Mouse (Mus musculus) G1E (cell line): ENCODE measurements around the gene Eya4. TPM values are rescaled to one million over a fixed set of nuclear protein-coding genes. Genes with fewer than 3 reads are reported as not detected.

Experiments
- ATAC-seq: 2 replicates; pipeline ENCODE4 v1.8.0; 2016; ENCODE audit warnings: mild to moderate bottlenecking; ENCODE audit not compliant: insufficient number of reproducible peaks, poor library complexity, low FRiP score, severe bottlenecking; ENCODE audit errors: extremely low read depth
- DNase-seq: peaks from one replicate; pipeline ENCODE4 v3.0.0; 2012; ENCODE audit warnings: low spot score
- H3K27me3 ChIP-seq: 2 replicates; pipeline ENCODE4 v1.6.1; 2012; ENCODE audit warnings: mild to moderate bottlenecking, low read length, inconsistent platforms; ENCODE audit not compliant: insufficient read depth
- H3K36me3 ChIP-seq: replicated peaks from 2 replicates; pipeline ENCODE3; 2012; ENCODE audit warnings: mild to moderate bottlenecking, inconsistent platforms
- H3K4me1 ChIP-seq: 2 replicates; pipeline ENCODE4 v1.6.1; 2012; ENCODE audit warnings: low read depth, low read length, inconsistent platforms, mixed read lengths; ENCODE audit not compliant: insufficient read depth
- H3K4me3 ChIP-seq: 2 replicates; pipeline ENCODE4 v1.5.1; 2012; ENCODE audit warnings: low read depth, mild to moderate bottlenecking, inconsistent platforms, low read length, moderate library complexity, mixed read lengths
- H3K9me3 ChIP-seq: replicated peaks from 2 replicates; pipeline ENCODE4 v1.6.1; 2012; ENCODE audit warnings: inconsistent platforms
- CTCF ChIP-seq: IDR thresholded peaks from 2 replicates; pipeline ENCODE4 v1.5.1; 2012; ENCODE audit warnings: low read depth, low read length, inconsistent platforms, mixed read lengths
- GATA1 ChIP-seq: IDR thresholded peaks from 2 replicates; pipeline ENCODE4 v1.6.1; 2012; ENCODE audit warnings: borderline replicate concordance, low read length, inconsistent platforms, mixed read lengths
- GATA2 ChIP-seq: IDR thresholded peaks from 2 replicates; pipeline ENCODE4 v1.6.1; 2012; ENCODE audit warnings: low read depth, low read length, inconsistent platforms, borderline replicate concordance
- POLR2AphosphoS5 ChIP-seq: IDR thresholded peaks from 2 replicates; pipeline ENCODE4 v1.6.1; 2012; ENCODE audit warnings: low read depth, low read length, inconsistent platforms; ENCODE audit not compliant: insufficient replicate concordance
- TAL1 ChIP-seq: conservative IDR thresholded peaks from 2 replicates; pipeline ENCODE4 v1.6.1; 2012; ENCODE audit warnings: low read depth, low read length, inconsistent platforms, mixed read lengths
- polyA plus RNA-seq: library from polyadenylated mRNA; stranded (reverse); fragments of >175 nt; gene quantifications from 2 replicates; pipeline ENCODE4 v1.2.3, GENCODE M21; 2012
- total RNA-seq, 2 experiments: library from RNA; stranded (forward) in 1 of 2; stranded (reverse) in 1 of 2; fragments of 200-1000 nt in 1 of 2; fragments of >200 nt in 1 of 2; fragmentation: Nextera tagmentation in 1 of 2; gene quantifications; 2 replicates each; pipeline ENCODE4 v1.2.3; 2014 to 2017

Gene Eya4
- total and polyA plus RNA-seq, 3 experiments: 0.27 TPM; not detected in 2

GRCm38 (mm10) chr10:23116786-23117410, 233.7 kb downstream of the Eya4 start:
- no peaks in the 10 kb centered on the region for H3K27me3 ChIP-seq
- no peak for TF ChIP-seq GATA1
- TF ChIP-seq CTCF: peak; percentile 69
- no peaks in the 10 kb centered on the region for H3K36me3 ChIP-seq
- no peaks in the 10 kb centered on the region for H3K4me1 ChIP-seq
- DNase-seq (peak; percentile 6), ATAC-seq (no peak)
- H3K4me3 ChIP-seq: no peak overlapping the region
- no peaks in the 10 kb centered on the region for H3K9me3 ChIP-seq

GRCm38 (mm10) chr10:23116063-23116462, 234.5 kb downstream of the Eya4 start:
- TF ChIP-seq TAL1 (no peak), CTCF (no peak), POLR2AphosphoS5 (no peak), GATA2 (no peak), GATA1 (no peak)
- Histone ChIP-seq H3K9me3 (no peaks in the 10 kb centered on the region), H3K4me3 (no peak overlapping the region), H3K36me3 (no peaks in the 10 kb centered on the region), H3K27me3 (no peaks in the 10 kb centered on the region), H3K4me1 (no peaks in the 10 kb centered on the region)
- no peak for DNase-seq
- ATAC-seq: no peak

- ATAC-seq: no peak
- no peaks in the 10 kb centered on the region for H3K9me3 ChIP-seq
- H3K27me3 ChIP-seq: no peaks in the 10 kb centered on the region
- H3K36me3 ChIP-seq: no peaks in the 10 kb centered on the region
- H3K4me3 ChIP-seq: no peak overlapping the region
- no peak for DNase-seq
- TF ChIP-seq GATA2: no peak
- no peak for TF ChIP-seq TAL1
- TF ChIP-seq GATA1: no peak
- TF ChIP-seq POLR2AphosphoS5: no peak
- TF ChIP-seq CTCF: no peak
- no peaks in the 10 kb centered on the region for H3K4me1 ChIP-seq
These were observed 235.3 kb downstream of the Eya4 start for GRCm38 (mm10) chr10:23115321-23115720.

GRCm38 (mm10) chr10:23108122-23108521, 242.5 kb downstream of the Eya4 start:
- ATAC-seq (no peak), DNase-seq (no peak)
- H3K36me3 ChIP-seq: no peaks in the 10 kb centered on the region

GRCm38 (mm10) chr10:23092517-23092916, 258.1 kb downstream of the Eya4 start:
- ATAC-seq (no peak), DNase-seq (no peak)

More at GRCm38 (mm10) chr10:23108122-23108521, 242.5 kb downstream of the Eya4 start:
- Histone ChIP-seq H3K4me3 (no peak overlapping the region), H3K27me3 (peaks cover 2% of the 10 kb centered on the region; the same call in 1 of the 2 replicates), H3K9me3 (no peaks in the 10 kb centered on the region), H3K4me1 (no peaks in the 10 kb centered on the region)
- TF ChIP-seq GATA2 (no peak), TAL1 (no peak), GATA1 (no peak), POLR2AphosphoS5 (no peak), CTCF (no peak)

GRCm38 (mm10) chr10:23091552-23091951, 259.0 kb downstream of the Eya4 start:
- DNase-seq: no peak
- Histone ChIP-seq H3K4me1 (no peaks in the 10 kb centered on the region), H3K4me3 (no peak overlapping the region), H3K9me3 (no peaks in the 10 kb centered on the region), H3K36me3 (no peaks in the 10 kb centered on the region), H3K27me3 (no peaks in the 10 kb centered on the region)
- no peak for ATAC-seq
- TF ChIP-seq GATA1 (no peak), TAL1 (no peak), GATA2 (no peak), POLR2AphosphoS5 (no peak)

More at GRCm38 (mm10) chr10:23092517-23092916, 258.1 kb downstream of the Eya4 start:
- Histone ChIP-seq H3K36me3 (no peaks in the 10 kb centered on the region), H3K27me3 (no peaks in the 10 kb centered on the region), H3K4me1 (no peaks in the 10 kb centered on the region), H3K9me3 (no peaks in the 10 kb centered on the region), H3K4me3 (no peak overlapping the region)
- TF ChIP-seq CTCF: no peak
- TF ChIP-seq POLR2AphosphoS5: no peak
- TF ChIP-seq TAL1: no peak
- no peak for TF ChIP-seq GATA1
- TF ChIP-seq GATA2: no peak
